Mouse (Mus musculus) frontal cortex, postnatal 10 days (tissue): ENCODE data around the gene Kctd2.
"Not testable (repeated sequence)": the region's sequence is repeated elsewhere in the genome, so short reads cannot be mapped to it uniquely, and the experiment has no call there.

Source experiments
- DNase-seq, 2 experiments: peaks; one replicate each; pipeline ENCODE4 v3.0.0; 2022; ENCODE audit warnings: low spot score in 2 of 2, mixed read lengths in 1 of 2

Gene Kctd2

DNA sequence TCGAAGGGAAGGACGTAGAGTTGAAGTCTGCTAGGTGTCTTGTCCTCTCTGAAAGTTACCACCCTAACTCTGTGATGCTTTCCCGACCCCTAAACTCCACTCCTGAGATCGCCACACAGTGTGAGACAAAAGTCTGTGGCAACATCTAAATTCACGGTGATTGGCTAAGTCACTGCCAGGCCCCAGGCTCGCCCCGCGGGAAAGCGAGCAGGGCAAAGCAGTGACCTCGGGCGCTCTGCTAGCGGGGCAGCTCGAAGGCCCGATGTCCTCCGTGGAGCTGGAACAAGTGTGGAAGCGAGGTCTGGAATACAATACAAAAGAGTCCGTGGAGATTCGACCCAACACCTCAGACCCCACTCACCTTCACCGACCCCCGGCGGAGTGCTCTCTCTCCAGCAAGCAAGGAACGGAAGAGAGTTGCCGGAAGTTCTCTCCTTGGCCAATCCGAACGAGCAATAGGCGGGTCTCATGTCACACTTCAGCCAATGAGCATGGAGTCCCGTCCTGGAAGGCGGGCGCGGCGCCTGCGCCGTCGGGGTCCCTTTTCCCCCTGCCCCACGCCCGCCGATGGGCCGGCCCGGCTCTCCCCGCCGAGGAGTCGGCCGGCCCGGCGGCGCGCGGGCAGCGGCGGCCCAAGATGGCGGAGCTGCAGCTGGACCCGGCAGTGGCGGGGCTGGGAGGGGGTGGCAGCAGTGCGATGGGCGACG is at the start of gene Kctd2, which contains the start of gene Atp5h:
Gene Kctd2, plus strand, starts transcription at position 598 of the 707 bp plus-strand sequence.
Gene Atp5h, minus strand, starts transcription at position 432 of the 707 bp plus-strand sequence.
- peak; percentile 93 to 95 for DNase-seq

DNA sequence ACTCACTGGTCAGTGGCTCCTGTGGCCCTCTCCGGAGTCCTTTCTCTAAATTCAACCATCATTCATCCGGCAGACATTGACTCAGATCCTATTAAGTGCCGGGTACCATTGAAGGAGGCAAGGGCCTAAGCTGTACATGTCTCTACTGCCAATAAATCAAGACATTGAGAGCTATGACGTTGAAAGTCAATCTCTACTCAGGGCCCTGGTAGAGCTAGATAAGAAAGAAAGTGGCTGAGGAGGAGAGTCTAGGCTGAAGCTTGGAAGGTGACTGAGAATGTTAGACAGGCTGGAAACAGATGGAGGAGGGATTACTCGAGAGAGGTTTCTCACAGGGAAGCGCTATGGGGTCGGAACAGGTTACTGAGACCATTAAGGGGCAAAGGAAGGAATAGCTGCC is 49.6 kb upstream of the Kctd2 start:
- no peak for DNase-seq

DNA sequence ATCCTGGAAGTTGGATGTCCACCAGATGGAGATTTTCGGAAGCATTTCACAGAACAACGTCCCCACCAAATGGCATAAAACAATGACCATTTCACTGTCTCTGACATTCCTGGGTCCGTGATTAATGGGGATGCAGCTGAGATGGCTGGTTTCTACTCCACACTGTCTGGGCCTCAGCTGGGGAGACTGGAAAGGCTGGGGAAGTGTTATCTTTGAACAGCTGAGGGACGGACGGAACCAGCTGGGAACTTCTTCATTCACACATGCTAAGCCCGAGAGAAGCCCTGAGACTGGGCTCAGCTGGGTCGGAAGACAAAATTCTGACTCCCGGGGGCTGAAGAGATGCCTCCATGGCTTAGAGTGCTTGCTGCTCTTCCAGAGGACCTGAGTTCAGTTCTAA is 48.6 kb upstream of the Kctd2 start:
- DNase-seq, result no peak

DNA sequence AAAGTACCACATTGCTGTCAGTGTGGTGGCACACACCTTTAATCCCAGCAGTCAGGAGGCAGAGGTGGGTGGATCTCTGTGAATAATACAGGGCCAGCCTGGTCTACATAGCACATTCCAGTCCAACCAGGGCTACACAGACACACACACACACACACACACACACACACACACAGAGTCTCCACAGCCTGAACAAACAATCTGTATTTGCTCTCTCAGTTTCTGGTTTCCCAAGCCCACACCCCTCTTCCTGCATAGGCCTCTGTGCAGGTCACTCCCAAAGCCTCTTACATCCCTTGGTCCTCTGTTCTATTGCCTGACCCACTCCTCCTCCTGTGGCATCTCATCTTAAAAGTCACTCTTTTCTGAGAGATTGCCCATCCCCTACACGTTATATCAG is 47.9 kb upstream of the Kctd2 start:
- no peak for DNase-seq

DNA sequence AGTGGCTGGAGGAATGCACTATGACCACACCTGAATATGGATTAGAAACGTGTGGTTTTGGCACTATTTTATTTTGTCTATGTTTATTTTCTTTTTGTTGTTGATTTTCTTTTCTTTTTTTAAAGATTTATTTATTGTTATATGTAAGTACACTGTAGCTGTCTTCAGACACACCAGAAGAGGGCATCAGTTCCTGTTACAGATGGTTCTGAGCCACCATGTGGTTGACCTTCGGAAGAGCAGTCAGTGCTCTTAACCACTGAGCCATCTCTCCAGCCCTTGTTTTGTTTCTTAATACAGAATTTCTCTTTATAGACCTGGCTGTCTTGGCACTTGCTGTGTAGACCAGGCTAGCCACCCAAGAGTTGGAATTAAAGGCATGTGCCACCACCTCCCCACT is 47.2 kb upstream of the Kctd2 start:
- DNase-seq, result no peak

DNA sequence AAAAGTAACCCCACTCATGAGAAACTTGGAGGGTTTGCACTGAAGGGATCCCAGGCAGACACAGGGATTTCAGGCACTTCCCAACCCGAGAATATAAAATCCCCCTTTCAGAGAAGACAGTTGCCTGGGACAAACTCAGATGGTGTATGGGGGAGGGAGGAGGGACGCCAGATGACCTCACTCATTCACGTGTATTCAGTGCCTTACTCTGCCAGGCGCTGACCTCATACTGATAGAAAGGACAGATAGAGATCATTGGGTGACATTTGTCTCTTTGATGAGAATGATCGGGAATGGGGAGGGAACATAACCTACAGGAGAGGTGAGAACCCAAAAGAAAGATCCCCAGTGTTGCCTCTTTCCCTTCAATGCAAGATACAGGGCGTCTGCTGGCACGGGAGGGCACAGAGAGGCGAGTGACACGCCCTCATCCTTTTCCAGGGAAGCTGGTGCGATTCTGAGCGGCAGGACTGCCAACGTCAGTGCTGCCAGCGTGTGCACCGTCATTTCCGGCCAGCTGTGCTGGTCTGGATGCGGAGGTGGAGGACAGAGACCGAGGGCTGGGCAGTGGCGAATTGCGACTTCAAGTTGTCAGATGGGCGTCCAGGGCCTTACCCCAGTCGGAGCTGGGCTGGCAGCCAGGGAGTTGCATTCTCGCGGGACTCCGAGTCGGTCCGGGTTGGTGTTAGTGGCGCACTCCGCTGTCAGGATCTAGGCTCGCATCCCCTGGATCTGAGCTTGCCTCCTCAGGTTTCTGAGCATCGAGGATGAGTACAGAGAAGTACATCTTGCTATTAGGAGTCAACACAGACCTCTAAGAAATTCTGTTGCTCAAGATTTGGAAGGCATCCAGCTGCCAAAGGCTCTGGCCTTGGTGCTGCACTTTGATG is 45.9 kb upstream of the Kctd2 start:
- DNase-seq, result peak; percentile 69 to 71

DNA sequence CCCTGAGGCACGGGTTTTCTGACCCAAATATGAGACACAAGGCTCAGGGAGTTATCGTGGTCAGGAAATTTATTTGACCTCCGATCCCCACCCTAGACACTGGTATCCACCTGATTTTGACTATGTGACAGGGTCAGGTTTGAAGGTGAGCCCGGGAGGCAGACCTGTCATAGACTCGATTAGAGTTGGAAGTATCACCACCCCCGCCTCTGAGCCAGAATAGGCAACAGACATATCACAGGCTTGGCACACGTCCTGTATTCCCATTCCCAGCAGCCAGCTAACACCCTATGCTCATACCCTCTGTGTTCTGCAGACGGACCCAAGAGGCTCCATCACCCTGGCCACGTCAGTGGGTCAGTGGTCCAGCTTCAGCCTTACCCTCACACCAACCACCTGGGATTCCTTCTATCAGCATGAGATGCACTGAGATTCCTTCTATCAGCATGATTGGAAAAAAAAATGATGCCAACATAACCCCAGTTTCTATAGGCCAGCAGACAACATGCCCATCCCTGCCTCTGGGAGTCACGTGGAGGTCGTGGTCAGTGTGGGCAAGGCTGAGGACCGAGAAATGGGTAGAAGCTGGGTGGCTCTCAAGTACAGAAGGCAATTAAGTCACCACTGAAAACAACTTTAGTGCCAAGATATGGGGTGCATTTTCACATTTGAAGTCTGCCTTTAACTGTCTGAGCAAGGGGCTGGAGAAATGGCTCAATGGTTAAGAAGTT is 45.1 kb upstream of the Kctd2 start:
- no peak for DNase-seq

DNA sequence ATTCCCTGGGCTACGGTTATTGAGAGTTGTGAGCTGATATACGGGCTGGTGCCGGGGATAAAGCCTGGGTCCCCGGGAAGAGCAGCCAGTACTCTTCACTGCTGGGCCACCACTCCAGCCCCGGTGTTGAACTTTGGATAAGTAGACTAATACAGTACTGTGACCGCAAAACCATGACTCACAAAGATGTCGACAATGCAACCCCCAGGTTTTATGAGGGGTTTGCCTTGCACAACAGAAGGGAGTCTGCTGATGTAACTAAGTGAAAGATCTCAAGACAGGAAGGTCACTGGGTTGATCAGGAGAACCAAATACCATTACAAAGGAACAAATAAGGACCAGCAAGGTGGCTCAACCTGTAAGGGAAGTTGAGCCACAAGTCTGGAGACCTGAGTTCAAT is 43.2 kb upstream of the Kctd2 start:
- DNase-seq, result no peak

DNA sequence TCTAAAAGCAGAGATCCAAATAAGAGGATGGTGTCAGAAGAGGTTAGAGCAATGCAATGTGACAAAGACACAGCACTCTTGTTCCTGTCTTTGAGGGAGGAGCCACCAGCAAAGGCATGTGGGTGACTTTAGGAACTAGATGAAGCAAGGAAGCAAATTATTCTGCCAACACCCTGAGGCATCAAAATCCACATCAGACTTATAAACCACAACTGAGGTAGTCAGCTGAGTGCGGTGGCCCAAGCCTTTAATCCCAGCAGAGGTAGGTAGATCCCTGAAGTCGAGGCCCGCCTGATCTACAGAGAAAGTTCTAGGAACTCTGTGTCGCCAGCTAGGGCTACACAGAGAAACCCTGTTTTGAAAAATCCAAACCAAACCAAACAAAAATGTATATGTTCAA is 42.7 kb upstream of the Kctd2 start:
- DNase-seq, result no peak

DNA sequence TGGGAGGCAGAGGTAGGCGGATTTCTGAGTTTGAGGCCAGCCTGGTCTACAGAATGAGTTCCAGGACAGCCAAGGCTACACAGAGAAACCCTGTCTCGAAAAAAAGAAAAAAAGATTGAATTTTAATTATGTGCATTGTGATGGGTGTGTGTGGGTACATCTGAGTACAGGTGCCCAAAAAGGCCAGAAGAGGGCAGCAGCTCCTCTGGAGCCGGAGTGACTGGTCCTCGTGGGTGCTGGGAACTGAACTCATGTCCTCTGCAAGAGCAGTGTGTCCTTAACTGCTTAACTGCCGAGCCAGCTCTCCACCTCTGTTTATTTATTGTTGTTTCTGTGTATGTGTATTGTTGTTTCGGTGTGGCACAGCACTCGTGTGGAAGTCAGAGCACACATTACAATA is 42.1 kb upstream of the Kctd2 start:
- DNase-seq, result no peak

DNA sequence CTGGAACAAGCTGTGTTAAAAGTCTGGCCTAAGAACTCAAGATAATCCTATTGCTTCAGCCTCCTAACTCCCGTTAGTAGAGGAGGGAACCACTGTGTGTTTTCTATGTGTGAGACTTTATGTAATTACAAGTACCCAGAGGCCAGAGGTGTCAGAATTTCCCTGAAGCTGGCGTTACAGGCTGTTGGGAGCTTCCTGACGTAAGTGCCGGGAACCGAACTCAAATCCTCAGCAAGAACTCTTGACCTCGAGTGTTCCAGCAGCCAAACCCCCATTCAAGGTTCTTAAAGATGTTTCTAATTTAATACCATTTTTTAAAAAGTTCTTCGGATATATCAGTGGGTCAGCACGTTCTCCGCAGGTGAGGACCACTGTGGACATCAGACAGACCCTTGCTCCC is 38.7 kb upstream of the Kctd2 start:
- no peak for DNase-seq

DNA sequence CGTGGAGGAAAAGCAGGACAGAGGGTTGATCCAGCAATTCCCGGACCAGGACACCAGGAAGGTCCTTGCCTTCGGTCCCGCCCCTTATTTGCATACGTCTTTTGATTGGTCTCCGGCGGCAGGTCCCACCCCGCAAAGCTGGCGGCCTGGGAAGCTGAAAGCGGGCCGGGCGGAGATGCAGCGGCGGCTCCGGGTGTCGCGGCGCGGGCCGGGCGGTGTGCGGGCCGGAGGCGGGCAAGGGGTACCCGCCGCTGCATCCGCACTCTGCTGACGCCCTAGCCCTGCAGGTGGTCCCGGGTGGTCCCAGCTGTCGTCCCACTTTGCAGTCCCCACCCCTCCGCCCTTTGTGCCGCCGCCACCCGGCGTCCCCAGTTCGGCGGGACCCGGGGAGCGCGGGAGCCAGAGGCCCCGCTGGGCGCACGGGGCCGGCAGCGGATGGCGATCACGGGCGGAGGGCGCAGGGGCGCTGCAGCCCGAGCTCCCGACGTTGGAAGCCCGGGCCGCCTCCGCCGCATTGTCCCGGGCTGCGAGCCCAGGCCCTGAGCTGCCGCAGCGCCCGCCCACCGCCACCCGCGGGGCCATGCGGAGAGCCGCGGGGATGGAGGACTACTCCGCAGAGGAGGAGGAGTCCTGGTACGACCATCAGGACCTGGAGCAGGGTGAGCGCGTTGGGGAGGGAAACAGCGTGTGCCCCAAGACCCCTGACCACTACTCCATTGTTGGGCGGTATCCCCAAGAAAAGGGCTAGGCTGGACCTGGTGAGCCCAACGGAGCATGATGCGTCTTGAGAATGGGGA is 38.0 kb upstream of the Kctd2 start, which contains the start of gene Cdr2l:
Gene Cdr2l, plus strand, starts transcription at position 174 of the 797 bp plus-strand sequence.
- peak; percentile 76 to 85 for DNase-seq

DNA sequence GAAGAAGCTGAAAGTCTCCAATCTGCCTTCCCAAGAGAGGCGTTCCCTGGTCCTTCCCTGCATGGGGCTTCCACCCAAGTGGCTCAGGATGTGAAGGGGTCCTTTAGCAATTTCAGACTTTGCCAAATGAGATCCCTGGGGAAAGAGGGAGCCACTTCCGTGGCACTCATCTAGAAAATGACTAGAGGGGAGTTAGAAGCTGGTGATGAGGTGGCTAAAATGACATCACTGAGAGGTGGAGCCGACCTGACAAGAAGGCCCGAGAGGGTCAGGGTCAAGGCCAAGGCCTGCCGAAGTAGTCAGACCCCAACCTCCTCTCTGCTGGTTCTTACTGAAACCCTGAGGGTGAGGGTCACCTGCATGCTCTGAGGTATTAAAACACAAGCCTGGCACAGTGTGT is 37.0 kb upstream of the Kctd2 start:
- no peak for DNase-seq

DNA sequence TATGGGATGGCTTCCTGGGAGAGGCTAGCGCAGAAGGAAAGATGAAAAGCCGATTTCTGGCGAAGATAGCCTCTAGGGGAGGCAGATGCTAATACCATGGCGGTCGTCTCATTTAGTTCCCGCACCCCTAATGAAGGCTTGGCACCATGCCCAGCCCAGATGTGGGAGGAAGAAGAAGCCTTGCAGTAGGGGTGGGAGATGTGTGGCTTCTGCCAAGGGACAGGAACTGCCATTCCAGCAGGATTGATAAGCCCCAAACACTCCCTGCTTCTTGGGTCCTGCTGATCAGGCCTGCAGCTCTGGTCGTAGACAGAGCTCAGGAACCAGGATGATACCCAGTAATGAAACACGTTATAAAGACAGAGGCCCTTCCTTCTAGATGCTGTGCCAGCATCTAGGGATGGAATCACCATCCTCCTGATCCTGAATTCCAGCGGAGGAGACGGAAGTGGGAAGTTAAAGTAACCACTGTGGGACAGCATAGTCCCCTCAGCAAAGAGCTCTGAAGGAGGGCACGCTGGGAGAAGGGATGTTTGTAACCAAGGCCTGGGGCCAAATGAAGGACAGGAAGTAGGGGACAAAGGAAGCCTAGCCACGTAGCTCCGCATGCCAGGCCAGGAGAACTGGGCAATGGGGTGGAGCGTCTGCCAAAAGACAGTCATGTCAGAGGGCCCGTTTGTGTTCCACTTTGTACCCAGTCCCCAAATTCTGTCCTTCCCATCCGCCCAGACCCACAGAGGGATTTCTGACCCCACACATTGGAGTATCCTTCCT is 36.0 kb upstream of the Kctd2 start:
- peak; percentile 66 to 71 for DNase-seq

DNA sequence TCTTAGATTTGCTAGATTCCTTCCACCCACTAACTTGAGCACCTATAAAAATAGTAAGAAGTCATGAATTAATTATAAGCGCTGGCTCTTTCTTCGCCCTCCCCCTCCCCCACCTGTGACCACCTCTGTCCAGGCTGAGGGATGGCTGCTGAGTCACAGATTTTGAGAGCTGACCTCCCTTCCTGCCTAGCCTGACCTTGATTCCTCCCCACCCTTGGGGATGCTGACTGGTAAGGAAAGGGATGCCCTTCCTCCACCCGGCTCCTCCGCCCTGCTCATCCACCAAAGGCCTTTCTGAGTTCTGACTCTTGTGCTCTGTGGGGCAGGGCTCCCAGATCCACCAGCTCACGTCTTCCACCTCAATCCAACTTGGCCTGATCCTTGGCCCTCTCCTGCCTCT is 35.3 kb upstream of the Kctd2 start:
- no peak for DNase-seq

DNA sequence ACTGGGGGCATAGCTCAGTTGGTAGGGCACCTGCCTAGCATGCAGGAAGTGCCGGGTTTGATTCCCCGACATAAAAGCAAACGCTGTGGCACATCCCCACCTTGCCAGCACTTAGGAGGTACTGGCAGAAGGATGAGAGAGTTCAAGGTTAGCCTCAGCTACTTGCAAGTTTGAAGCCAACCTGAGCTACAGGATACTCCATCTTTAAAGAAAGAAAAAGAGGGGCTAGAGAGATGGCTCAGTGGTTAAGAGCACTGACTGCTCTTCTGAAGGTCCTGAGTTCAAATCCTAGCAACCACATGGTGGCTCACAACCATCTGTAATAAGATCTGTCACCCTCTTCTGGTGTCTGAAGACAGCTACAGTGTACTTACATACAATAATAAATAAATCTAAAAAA is 33.1 kb upstream of the Kctd2 start:
- DNase-seq, result not testable (repeated sequence)

DNA sequence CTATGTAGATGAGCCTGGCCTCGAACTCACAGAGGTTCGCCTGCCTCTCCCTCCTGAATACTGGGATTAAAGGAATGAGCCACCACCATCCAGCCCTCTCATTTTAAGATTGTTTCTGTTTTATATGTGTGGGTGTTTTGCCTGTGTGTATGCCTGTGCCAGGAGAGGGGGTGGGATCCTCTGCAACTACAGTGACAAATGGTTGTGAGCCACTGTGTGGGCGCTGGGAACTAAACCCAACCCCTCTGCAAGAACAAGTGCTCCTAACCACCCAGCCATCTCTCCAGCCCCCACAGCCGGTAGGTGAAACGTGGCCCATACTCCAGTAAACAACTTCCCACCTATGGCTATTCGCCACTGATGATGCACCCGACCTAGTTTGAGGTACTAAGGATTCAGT is 28.6 kb upstream of the Kctd2 start:
- no peak for DNase-seq

DNA sequence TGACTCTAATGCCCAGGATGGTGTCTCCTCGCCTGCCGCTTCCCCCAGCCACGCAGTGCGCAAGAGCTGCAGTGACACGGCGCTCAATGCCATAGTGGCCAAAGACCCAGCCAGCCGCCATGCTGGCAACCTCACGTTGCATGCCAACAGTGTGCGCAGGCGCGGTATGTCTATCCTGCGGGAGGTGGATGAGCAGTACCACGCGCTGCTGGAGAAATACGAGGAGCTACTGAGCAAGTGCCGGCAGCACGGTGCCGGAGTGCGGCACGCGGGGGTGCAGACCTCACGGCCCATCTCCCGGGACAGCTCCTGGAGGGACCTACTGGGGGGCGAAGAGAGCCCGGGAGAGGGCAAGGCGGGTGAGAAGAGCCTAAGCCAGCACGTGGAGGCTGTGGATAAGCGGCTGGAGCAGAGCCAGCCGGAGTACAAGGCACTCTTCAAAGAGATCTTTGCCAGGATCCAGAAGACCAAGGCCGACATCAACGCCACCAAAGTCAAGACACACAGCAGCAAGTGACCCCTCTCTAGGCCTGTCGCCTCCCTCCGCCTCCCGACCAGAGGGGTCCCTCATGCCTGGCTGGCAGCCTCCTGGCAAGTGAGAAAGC is 26.1 kb upstream of the Kctd2 start:
- DNase-seq, result no peak

DNA sequence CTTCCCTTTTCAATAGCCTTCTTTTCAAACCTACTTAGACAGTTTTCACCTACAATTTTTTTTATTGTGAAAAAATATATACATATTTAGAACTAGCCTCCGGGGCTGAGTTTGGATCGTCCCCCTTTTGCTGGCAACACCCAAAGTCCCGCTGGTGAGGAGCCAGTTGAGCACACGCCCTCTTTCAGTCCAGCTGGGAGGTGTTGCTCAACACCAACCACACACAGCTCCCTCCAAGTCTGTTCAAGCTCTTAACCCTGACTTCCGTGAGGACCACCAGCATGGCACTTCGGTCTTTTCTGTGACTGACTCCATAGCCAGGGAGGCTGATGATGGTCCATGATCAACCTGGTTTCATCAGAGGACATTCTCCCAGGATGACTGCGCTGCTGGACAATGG is 21.8 kb upstream of the Kctd2 start:
- DNase-seq, result no peak

DNA sequence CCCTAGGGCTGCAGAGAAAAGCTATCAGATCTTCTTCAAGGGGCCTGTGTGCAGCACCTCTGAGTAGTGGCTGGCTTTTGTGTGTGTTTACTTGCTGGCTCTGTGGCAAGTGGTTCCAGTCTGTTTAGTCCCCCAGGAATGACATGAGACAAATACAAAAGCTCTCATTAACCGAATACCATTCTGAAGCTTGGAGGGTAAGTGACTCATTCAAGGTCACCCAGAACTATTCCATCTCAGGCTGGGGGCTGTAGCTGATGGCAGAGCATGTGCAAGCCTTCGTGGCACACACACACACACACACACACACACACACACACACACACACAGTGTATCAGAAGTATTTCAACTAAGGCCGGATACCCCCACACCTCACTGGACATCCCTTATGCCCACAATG is 19.8 kb upstream of the Kctd2 start:
- no peak for DNase-seq
